Mouse (Mus musculus): ENCODE measurements at regions not wholly inside any gene's neighbourhood (a gene's known extent, or its start where the extent isn't known, plus 50 kb on each side); places are given as distances from the start of the nearest gene placed in this dataset.

- DNase-seq = peak in 1 of 2 experiments; percentile 2
These were observed 61.2 kb upstream of the Zc3h12c start for GRCm38 (mm10) chr9:52229589-52229988.

GRCm38 (mm10) chr9:52225646-52226045, 57.3 kb upstream of the Zc3h12c start:
- no peak for DNase-seq

- DNase-seq = no peak
These were observed 55.2 kb upstream of the Zc3h12c start for GRCm38 (mm10) chr9:52223509-52224113.

Data from thymus, postnatal 36 days (tissue).